Mouse (Mus musculus) midbrain, embryonic 10.5 days (tissue): ENCODE results near the gene Gapvd1. TPM values are rescaled to one million over a fixed set of nuclear protein-coding genes. Genes with fewer than 3 reads are reported as not detected.

Experiments used
- DNase-seq: peaks from one replicate; pipeline ENCODE4 v3.0.0-alpha.2; 2017; ENCODE audit warnings: low spot score
- H3K27ac ChIP-seq: fragments of 300-500 bp; sonication (generic); replicated peaks from 2 replicates; pipeline ENCODE4 v1.5.1; 2016; ENCODE audit warnings: mild to moderate bottlenecking
- H3K27me3 ChIP-seq: fragments of 300-500 bp; sonication (generic); 2 replicates; pipeline ENCODE4 v1.6.1; 2016; ENCODE audit warnings: low read depth, mild to moderate bottlenecking; ENCODE audit not compliant: poor library complexity, severe bottlenecking
- H3K36me3 ChIP-seq: fragments of 300-500 bp; sonication (generic); 2 replicates; pipeline ENCODE4 v1.6.1; 2016; ENCODE audit warnings: mild to moderate bottlenecking, moderate library complexity
- H3K4me1 ChIP-seq: fragments of 300-500 bp; sonication (generic); 2 replicates; pipeline ENCODE4 v1.6.1; 2016
- H3K4me3 ChIP-seq: fragments of 300-500 bp; sonication (generic); 2 replicates; pipeline ENCODE4 v1.5.1; 2016; ENCODE audit warnings: mild to moderate bottlenecking, moderate library complexity
- H3K9me3 ChIP-seq: fragments of 300-500 bp; sonication (generic); replicated peaks from 2 replicates; pipeline ENCODE4 v1.6.1; 2016; ENCODE audit warnings: mild to moderate bottlenecking
- WGBS: fragments of 180-500 bp; shearing (Covaris S2); methylation state at CpG from one replicate; pipeline ENCODE4 v1.1.7; 2016; 5-methylcytosine and 5-hydroxymethylcytosine counted together
- polyA plus RNA-seq: library from polyadenylated mRNA; unstranded; fragments of >200 nt; fragmentation: Nextera tagmentation; extraction: Ambion mirVana; gene quantifications from 2 replicates; pipeline ENCODE4 v1.2.1, GENCODE M21; 2016

Gapvd1 gene
- polyA plus RNA-seq, 1 experiment from 2014 or later: 87.0 TPM

DNA sequence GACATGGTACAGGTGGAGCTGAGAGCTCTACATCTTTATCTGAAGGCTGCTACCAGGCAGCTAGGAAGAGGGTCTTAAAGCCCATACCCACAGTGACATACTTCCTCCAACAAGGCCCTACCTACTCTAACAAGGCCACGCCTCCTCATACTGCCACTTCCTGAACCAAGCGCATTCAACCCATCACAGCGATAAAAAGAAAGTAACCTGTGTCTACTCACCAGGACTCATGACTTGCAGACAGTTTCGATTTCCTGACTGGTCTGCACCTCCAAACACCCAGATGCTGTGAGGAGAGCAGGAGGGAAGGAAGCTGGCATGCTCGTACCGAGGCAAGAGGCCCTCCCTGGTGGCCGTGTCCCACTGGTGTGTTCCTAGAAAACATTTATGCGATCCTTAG, 35.2 kb upstream of the Gapvd1 start:
- H3K27me3 ChIP-seq: no peaks in the 10 kb centered on the region
- H3K4me3 ChIP-seq: no peak overlapping the region
- no peak for DNase-seq
- H3K4me1 ChIP-seq: no peaks in the 10 kb centered on the region
- peaks cover 60% of the 10 kb centered on the region for H3K36me3 ChIP-seq
- H3K9me3 ChIP-seq: no peaks in the 10 kb centered on the region
- no peak overlapping the region for H3K27ac ChIP-seq
- WGBS: 91% methylated on average over 8 of the region's 8 CpGs

- Histone ChIP-seq H3K36me3 (peaks cover 88% of the 10 kb centered on the region), H3K27me3 (no peaks in the 10 kb centered on the region), H3K4me3 (no peak overlapping the region), H3K9me3 (no peaks in the 10 kb centered on the region), H3K27ac (no peak overlapping the region), H3K4me1 (no peaks in the 10 kb centered on the region)
- WGBS: 79% methylated on average over 2 of the region's 2 CpGs
- DNase-seq: peak; percentile 41
Measured at GRCm38 (mm10) chr2:34784085-34784484, 29.1 kb upstream of the Gapvd1 start.

DNA sequence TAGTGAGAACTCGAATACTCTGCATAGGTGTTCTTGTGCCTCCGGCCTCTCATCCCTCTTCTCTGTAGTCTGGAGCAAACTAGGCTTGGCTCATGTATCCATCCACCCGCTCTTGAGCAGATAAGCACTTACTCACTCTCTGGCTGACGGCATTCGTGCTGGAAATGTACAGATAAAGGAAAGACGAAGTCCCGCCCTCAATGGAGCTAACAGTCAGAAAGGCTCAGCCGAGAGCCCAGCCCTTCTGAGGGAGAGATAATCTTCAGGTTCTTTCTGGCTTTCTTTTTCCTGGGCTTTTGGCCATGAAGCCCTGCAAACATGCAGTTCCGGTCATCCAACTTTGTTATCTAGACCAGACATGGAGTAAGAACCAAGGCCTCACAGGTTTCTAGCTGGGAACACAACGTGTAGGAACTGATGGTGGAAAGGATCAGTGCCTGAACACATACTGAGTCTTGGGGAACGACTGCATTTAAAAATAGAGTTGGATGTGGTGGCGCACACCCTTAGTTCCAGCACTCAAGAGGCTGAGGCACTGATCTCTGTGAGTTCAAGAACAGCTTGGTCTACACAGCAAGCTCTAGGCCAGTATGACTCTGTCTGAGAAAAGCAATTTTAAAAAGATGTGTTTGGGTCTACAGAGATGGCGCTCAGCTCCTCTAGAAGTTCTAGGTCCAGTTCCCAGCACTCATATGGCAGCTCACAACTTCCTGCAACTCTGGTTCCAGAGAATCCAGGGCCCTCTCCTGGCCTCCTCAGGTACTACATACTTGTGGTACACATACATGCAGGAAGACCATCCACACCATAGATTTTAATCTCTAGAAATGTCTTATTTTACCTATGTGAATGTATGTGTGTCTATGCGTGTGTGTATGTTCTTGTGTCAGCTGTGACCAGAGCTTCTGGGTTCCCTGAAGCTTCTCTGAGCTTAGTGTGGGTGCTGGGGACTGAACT, 28.3 kb upstream of the Gapvd1 start:
- no peak overlapping the region for H3K4me3 ChIP-seq
- no peak overlapping the region for H3K27ac ChIP-seq
- H3K9me3 ChIP-seq: no peaks in the 10 kb centered on the region
- no peaks in the 10 kb centered on the region for H3K4me1 ChIP-seq
- 92% methylated on average over 14 of the region's 14 CpGs for WGBS
- H3K36me3 ChIP-seq: peaks cover 88% of the 10 kb centered on the region
- no peak for DNase-seq
- no peaks in the 10 kb centered on the region for H3K27me3 ChIP-seq

DNA sequence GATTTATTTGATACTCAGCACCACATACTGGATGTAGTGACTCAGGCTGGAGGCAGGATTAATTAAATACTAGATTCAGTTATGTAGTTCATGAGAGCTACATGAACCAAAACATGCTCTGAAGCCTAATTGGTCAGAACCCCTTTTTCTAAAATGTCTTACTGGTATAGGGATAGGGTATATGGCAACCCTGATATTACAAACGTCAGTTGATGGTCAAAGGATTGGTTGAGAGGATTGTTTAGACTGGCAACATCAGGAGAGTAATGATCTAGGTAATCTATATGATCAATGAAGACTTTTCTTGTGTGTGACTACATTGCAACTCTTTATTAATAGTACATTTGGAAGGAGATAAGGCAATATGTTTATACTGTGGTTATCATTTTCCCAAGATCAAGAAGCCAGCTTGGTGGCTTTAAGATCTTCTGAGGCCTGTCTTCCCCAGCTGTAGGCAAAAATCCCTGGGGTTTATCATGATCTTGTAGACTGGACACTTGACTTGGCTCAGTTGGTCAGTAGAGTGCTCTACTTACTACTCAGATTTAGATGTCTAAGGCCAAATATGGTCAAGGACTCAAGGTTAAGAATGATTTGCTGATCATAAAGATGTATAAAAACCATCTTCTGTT, 22.3 kb upstream of the Gapvd1 start:
- H3K4me3 ChIP-seq: peak overlapping the region; percentile 35; the same call in 1 of the 2 replicates
- peaks cover 97% of the 10 kb centered on the region for H3K36me3 ChIP-seq
- no peaks in the 10 kb centered on the region for H3K27me3 ChIP-seq
- H3K4me1 ChIP-seq: peaks cover 47% of the 10 kb centered on the region
- DNase-seq: no peak
- H3K27ac ChIP-seq: no peak overlapping the region
- 78% methylated on average over 1 of the region's 1 CpGs for WGBS
- H3K9me3 ChIP-seq: no peaks in the 10 kb centered on the region

GRCm38 (mm10) chr2:34774493-34774892, 19.5 kb upstream of the Gapvd1 start:
- H3K4me3 ChIP-seq: peak overlapping the region; percentile 100
- H3K4me1 ChIP-seq: peaks cover 56% of the 10 kb centered on the region
- DNase-seq: no peak
- no peaks in the 10 kb centered on the region for H3K9me3 ChIP-seq
- H3K27me3 ChIP-seq: no peaks in the 10 kb centered on the region
- WGBS: 92% methylated on average over 6 of the region's 6 CpGs
- no peak overlapping the region for H3K27ac ChIP-seq
- H3K36me3 ChIP-seq: peaks cover 71% of the 10 kb centered on the region

GRCm38 (mm10) chr2:34773673-34774072, 18.6 kb upstream of the Gapvd1 start:
- Histone ChIP-seq H3K9me3 (no peaks in the 10 kb centered on the region), H3K27ac (no peak overlapping the region), H3K36me3 (peaks cover 69% of the 10 kb centered on the region), H3K4me3 (peak overlapping the region; percentile 100), H3K27me3 (no peaks in the 10 kb centered on the region), H3K4me1 (peaks cover 56% of the 10 kb centered on the region)
- 91% methylated on average over 4 of the region's 4 CpGs for WGBS
- no peak for DNase-seq

GRCm38 (mm10) chr2:34772252-34773235, 17.5 kb upstream of the Gapvd1 start:
- no peaks in the 10 kb centered on the region for H3K27me3 ChIP-seq
- H3K36me3 ChIP-seq: peaks cover 57% of the 10 kb centered on the region
- peaks cover 55% of the 10 kb centered on the region for H3K4me1 ChIP-seq
- 5% methylated on average over 50 of the region's 50 CpGs for WGBS
- H3K27ac ChIP-seq: peak overlapping the region; percentile 99
- DNase-seq: no peak
- peak overlapping the region; percentile 100 for H3K4me3 ChIP-seq
- H3K9me3 ChIP-seq: no peaks in the 10 kb centered on the region

DNA sequence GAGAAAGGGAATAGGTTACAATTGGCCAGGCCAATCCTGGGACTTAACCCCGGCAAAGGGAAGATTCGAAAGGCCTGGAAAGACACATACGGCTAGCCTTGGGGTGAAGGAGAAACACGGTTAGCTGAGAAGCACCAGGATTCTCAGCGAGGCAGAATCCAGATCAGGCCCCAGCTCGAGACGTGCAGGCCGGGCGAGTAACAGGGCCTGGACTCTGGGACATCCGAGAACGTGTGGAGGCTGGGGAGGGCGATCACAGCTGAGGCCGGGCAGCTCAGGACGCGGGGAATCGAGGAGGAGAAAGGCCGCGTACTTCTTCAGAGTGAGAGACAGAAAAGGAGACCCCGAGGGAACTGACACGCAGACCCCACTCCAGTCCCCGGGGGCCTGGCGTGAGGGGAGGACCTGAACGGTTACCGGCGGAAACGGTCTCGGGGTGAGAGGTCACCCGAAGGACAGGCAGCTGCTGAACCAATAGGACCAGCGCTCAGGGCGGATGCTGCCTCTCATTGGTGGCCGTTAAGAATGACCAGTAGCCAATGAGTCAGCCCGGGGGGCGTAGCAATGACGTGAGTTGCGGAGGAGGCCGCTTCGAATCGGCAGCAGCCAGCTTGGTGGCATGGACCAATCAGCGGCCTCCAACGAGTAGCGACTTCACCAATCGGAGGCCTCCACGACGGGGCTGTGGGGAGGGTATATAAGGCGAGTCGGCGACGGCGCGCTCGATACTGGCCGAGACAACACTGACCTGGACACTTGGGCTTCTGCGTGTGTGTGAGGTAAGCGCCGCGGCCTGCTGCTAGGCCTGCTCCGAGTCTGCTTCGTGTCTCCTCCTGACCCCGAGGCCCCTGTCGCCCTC, 16.6 kb upstream of the Gapvd1 start, which contains the start of gene Hspa5:
Hspa5 (plus strand) TSS at position 603 of the 859 bp plus-strand sequence.
- WGBS: under 1% methylated on average over 60 of the region's 60 CpGs
- H3K36me3 ChIP-seq: peaks cover 48% of the 10 kb centered on the region
- peak within 1 kb of the TSS; percentile 99 for H3K27ac ChIP-seq
- no peaks in the 10 kb centered on the region for H3K27me3 ChIP-seq
- H3K4me3 ChIP-seq: peak within 1 kb of the TSS; percentile 100
- peak; percentile 100 for DNase-seq
- no peaks in the 10 kb centered on the region for H3K9me3 ChIP-seq
- H3K4me1 ChIP-seq: peaks cover 45% of the 10 kb centered on the region

DNA sequence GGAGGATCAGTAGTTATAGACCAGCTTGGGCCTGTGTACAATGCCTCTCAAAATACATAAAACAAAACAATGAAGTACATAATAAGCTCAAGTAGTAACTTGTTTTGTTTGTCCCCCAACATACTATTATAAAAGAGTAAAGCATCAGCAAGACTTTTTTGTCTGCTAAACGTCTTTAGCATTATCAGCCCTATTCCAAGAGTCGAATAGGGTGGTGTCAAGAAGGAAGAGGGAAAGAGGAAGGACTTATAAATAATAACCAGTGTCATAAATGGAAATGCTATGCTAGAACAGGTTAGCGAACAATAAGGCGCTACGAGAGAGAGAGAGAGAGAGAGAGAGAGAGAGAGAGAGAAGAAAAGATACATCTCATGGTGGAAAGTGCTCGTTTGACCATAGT, 15.9 kb upstream of the Gapvd1 start:
- no peak for DNase-seq
- 7% methylated on average over 6 of the region's 6 CpGs for WGBS
- Histone ChIP-seq H3K4me1 (peaks cover 39% of the 10 kb centered on the region), H3K9me3 (no peaks in the 10 kb centered on the region), H3K4me3 (peak overlapping the region; percentile 100), H3K27ac (peak overlapping the region; percentile 99), H3K27me3 (no peaks in the 10 kb centered on the region), H3K36me3 (peaks cover 41% of the 10 kb centered on the region)

- Histone ChIP-seq H3K27ac (no peak overlapping the region), H3K9me3 (no peaks in the 10 kb centered on the region), H3K4me3 (peak overlapping the region; percentile 100), H3K4me1 (peaks cover 30% of the 10 kb centered on the region), H3K36me3 (peaks cover 32% of the 10 kb centered on the region), H3K27me3 (no peaks in the 10 kb centered on the region)
- no peak for DNase-seq
- 90% methylated on average over 2 of the region's 2 CpGs for WGBS
Measured at GRCm38 (mm10) chr2:34770049-34770448, 15.0 kb upstream of the Gapvd1 start.

GRCm38 (mm10) chr2:34764801-34765200, 9.8 kb upstream of the Gapvd1 start:
- Histone ChIP-seq H3K4me3 (no peak overlapping the region), H3K4me1 (no peaks in the 10 kb centered on the region), H3K36me3 (peaks cover 6% of the 10 kb centered on the region; the same call in 1 of the 2 replicates), H3K9me3 (no peaks in the 10 kb centered on the region), H3K27ac (no peak overlapping the region), H3K27me3 (no peaks in the 10 kb centered on the region)
- DNase-seq: no peak
- 76% methylated on average over 7 of the region's 12 CpGs for WGBS
